Mouse (Mus musculus) ovary, postnatal 14 days (tissue): Measurements from ENCODE around the gene Foxm1.
A peak's percentile ranks its signal among the peaks of the same experiment; 100 is the strongest.
"Not testable (repeated sequence)": the region's sequence is repeated elsewhere in the genome, so short reads cannot be mapped to it uniquely, and the experiment has no call there.

Source experiments
- DNase-seq: peaks from one replicate; pipeline ENCODE4 v3.0.0; 2022; ENCODE audit warnings: low spot score

Gene Foxm1

DNA sequence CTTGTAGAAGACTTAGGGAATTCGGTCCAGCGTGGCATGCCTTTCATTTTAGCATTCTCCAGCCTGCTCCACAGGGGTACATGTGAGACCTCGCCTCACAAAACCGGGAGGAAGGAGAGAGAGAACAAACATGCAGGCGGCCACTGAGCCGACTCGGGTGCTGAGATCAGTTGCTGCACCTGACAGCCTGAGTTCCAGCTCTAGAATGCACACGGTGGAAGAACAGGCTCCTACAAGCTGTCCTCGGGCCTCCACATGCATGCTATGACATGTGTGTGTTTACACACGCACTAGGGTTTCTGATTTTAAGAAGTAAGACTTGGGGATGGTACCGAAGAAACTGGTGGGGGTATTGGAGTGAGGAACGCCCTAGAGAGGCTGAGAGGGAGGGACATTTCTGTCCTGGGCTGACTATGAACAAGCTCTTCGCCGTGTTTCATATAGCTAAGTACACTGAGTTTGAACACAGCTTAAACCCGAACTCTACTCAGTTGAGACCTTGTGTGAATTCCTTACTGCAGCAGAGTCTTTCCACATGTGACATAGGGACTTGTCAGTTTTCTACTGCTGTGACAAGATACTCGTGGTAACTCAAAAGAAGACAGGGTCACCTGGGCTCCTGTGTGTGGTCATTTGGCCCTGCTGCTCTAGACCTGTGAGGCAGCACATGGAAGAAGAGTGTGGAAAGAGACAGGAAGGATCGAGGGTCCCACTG lies 13.8 kb downstream of the Foxm1 start:
- no peak for DNase-seq

DNA sequence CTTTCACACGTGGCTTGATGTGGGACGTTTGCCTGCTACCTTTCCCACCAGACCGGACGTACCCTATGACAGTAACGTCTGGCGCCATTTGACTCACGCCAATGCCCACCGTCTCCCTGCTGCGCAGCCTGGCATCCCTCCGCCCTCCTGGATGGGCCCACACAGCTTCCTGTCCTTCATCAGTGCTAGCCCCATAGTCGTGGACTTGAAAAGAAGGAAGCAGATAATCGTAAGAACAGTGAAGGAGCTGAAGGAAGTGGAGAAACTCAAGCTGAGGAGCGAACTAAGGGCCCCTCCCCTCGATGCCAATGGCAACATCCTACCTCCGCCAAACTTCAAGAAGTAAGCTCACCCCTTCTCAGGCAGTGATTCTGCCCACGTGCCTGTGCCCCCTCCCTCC lies 16.9 kb downstream of the Foxm1 start:
- no peak for DNase-seq

DNA sequence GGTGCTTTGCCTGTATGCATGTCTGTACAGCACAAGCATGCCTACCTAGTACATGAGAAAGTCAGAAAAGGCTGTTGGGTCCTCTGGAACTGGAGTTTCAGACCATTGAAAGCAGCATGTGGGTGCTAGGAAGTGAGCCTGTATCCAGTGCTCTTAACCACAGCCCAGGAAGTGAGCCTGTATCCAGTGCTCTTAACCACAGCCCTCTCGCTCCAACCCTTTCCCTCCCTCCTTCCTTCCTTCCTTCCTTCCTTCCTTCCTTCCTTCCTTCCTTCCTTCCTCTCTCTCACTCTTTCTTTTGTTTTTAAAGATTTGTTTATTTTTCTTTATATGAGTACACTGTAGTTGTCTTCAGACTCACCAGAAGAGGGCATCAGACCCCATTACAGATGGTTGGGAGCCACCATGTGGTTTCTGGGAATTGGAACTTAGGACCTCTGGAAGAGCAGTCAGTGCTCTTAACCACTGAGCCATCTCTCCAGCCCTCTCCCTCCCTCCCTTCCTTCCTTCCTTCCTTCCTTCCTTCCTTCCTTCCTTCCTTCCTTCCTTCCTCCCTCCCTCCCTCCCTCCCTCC lies 17.9 kb downstream of the Foxm1 start:
- DNase-seq, result not testable (repeated sequence)

DNA sequence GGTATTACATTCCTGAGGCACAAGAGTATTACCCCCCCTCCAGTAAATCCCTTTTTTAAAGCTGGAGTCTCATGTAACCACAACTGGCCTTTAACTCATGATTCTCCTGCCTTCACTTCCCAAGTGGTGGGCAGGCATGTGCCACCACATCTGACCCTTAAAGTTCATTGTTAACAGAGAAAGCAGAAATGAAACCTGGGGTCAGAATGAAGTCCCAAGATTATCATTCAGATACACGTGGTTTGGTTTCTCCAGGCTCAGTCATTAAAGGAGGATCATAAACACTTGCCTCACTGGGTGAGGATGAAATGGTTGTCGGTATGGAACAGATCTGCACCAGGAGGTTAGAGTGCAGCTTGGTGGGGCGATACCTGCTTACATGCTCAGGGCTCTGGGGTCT lies 18.5 kb downstream of the Foxm1 start:
- DNase-seq, result no peak

DNA sequence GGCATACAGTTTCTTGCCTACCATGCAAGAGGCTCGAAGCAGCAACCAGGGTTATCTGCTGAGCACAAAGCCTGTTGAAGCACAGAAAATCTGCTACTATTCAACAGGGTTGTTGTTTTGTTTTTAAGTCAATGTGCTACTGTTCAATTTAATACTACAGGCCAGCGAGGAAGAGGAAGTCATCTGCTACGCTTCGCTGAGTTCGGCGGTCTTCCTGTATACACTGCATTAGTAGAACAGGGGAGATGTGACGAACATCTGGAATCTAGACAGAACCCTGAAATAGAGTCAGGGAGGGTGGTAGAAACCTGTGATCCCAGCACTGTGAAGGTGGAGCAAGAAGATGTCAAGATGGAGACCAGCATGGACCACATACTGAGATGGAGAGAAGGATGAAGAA lies 21.0 kb downstream of the Foxm1 start:
- no peak for DNase-seq

DNA sequence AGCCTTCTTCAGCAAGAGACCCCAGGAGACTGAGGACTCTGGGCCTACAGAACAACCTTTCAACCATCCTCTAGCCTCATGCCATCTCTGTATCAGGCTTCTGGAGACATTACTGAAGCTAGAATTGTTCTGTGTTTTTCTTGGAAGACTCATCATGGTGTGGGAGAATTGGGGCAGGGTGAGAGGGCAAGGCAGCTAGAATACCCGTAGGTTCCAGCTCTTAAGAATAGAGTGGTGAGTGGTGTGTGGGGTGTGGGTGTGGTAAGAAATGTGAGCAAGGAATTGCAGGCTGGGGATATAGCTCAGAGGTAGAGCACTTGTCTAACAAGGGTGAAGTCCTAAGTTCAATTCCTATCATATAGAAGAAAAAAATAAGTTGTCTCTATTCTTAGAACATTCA lies 22.3 kb downstream of the Foxm1 start:
- no peak for DNase-seq

DNA sequence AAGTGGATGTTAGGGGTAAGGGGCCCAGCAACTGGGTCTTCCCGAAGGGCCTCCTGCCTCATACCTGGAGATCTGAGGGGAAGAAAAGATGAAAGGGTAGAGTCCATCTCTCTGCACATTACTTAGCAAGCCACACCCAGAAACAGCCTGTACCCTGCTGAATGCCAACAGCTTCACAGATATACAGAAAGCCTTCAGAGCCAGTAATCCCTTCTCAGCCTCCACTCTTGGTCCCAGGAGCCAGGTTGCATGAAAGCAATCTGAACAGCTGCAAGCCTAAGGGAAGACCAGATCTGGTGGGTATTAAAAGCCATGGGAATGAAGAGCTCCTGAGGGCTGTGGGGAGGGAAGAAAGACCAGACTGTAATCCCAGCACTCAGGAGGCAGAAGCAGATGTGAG lies 26.4 kb downstream of the Foxm1 start:
- DNase-seq, result no peak

DNA sequence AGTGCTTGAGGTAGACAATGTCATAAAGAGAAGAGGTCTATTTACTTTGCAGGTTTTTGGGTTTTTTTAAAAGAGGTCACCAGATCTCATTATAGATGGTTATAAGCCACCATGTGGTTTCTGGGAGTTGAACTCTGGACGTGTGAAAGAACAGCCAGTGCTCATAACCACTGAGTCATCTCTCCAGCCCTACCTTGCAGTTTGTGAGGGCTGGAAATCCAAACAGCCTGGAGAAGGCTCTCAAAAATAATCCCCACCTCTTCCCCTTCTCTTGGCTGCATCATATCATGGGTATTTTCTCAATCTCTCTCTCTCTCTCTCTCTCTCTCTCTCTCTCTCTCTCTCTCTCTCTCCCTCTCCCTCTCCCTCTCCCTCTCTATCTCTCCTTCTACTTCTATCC lies 27.9 kb downstream of the Foxm1 start:
- no peak for DNase-seq

DNA sequence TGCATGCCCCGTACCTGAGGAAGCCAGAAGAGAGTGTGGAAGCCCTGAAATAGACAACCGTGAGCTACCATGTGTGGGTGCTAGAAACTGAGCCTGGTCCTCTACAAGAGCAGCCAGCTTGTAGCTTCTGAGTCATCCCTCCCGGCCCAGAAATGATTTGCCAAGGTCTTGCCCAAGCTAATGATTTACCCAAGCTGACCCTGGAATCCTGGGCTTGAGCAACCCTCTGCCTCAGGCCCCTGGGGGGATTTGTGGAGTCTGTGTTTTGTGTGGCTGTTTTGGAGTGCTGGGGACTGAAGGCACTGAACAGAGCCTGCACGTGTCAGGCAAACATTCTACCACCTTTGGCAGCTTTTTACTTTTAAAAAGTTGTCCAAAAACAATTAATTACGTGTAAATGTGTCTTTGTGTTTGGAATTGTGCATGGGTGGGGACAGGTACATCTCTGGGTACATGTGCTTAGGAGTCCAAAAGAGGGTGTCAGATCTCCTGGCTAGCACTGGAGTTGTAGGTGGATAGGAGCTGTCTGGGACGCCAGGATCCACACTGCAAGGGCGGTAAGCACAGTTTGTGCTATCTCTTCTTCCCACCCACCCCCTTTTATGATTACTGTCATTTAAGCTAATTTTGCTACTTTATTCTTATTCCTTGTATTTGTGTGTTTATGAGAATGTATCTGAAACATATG lies 35.0 kb downstream of the Foxm1 start:
- no peak for DNase-seq

DNA sequence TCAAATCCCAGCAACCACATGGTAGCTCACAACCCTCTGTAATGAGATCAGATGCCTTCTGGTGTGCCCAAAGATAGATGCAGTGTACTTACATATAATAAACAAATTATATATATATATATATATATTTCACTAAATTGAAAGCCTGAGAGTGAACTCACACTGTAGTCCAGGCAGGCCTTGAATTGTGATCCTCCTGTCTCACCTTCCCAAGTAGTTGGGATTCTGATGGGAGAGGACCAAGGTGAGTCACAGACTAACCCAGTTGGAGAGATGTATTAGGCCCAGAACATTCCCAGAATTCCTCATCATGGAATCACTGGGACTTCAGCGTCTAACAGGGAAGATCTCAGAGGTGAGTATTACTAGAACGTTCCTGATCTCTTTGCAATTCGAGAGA lies 36.2 kb downstream of the Foxm1 start, which contains the start of gene Nrip2:
Gene Nrip2, plus strand, starts transcription at position 301 of the 400 bp plus-strand sequence.
- no peak for DNase-seq

DNA sequence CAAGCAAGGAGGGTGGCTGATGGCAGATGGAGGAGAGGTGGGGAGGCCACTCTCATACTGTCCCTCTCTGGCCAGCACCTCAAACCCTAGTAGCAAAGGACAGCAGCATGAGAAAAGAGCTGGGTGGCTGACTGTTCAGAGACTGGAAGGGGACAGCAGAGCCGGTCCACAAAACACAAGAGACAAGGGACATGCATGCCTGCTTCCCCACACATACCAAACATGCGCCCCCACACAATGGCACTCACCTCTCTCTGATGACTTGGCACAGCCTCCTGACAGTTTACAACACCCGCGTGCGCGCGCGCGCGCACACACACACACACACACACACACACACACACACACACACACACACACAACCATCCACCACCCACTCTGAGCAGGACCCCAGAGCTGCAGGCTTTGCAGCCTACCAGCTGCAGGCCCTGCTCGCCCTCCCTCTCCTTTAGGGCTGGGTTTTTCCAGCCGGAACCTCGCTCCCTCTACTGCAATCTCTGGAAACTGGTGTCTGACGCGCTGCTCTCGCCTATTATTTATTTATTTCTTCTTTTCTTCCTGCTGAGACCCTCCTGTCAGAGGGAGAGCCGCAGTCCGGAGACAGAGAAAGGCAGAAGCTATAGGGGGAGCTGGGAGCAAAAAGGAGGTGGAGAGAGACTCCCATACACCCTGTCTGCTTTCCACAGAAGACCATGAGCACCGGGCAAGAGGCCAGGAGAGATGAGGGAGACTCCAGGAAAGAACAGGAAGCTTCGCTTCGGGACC lies 36.8 kb downstream of the Foxm1 start:
- peak; percentile 57 for DNase-seq

DNA sequence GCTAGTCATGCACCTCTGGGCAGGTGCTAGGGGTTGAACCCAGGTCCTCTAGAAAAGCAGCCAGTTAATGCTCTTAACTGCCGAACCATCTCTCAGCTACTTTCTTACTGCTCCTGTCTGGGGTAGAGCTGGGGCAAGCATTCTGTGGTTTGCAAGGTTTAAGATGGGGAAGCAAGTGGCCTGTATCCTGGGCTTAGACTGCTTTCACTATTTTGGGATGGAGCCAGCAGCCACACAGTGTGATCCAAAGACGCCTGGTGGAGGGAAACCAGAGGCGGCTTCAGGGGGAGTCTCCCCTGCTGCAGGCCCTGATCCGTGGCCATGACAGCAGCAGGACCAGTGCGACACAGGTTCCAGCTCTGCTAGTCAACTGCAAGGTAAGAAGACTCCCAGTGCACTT lies 41.9 kb downstream of the Foxm1 start:
- no peak for DNase-seq

DNA sequence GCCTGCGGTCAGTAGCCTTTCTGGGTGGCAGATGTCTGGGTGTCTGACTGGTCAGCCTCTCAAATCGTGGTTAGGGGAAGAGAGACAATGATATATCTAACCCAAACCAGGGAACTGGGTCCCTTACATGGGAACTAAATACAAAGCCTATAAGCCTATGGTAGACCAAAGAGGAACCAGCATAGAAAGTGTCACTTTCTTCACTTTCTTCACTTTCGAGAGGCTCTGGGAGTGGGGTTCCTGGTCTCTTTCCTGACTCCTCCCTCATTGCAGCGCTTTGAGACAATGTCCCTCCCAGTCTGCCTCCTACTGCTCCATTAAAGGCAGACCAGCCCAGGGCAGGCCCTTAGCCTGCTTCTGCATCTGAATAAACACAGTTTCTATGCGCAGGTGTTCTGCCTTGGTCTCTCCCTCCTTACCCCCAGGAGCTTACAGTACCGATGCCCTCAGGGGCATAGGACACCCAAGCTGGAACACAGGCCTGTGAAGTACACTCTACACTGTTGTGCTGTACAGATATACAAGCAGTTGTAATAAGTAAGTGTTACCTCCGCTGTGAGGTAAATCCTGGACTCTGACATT lies 45.9 kb downstream of the Foxm1 start:
- no peak for DNase-seq

DNA sequence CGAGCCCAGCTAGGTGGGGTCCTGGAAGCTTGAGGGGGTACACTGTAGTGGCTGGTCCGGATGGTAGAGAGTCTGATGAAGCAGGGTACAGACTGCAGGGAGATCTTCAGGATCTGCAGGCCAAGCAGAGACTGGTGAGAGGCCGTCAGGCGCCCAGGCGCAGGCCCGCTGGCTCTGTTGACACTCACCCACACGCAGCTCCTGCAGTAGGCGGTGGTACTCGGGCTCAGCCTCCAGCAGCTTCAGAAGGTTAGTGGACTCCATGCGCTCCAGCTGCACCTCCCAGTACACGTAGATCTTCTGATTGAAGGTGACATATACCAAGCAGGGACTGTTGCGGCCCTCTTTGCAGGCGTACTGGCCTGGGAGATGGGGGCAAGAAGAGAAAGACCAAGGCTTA lies 47.5 kb downstream of the Foxm1 start:
- no peak for DNase-seq

DNA sequence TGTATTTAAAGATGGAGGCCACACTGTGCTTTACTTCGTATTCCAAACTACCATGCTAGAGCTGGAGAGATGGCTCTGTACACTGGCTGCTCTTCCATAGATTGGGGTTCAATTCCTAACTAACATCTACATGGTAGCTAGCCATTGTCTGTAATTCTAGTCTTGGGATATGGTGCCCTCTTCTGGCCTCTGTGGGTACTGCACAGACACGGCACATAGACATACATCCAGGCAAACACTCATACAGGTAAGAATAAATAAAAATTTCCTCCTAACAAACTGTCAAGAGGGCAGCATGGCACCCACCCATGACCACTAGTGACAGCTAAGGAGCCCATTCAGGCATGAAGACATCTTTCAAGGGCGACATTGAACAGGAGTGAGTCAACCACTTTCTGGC lies 48.3 kb downstream of the Foxm1 start:
- DNase-seq, result peak; percentile 80

DNA sequence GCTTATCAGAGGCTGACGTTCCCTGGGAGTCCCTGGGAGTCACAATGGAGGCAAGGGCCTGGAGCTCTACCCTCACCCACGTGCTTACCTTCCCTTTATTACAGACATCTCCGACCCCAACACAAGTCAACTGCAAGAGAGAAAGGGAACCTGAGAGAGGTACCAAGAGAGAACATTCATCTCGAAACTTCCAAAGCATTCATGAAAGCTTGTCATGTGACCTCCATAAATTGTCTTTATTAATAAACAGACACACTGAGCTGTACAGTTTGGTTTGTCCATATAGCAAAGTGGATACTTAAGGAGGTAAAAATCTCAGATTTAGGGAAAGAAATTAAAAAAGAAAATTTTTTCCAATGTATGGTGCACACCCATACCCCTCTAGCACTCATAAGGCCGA lies 53.4 kb downstream of the Foxm1 start:
- DNase-seq, result no peak

DNA sequence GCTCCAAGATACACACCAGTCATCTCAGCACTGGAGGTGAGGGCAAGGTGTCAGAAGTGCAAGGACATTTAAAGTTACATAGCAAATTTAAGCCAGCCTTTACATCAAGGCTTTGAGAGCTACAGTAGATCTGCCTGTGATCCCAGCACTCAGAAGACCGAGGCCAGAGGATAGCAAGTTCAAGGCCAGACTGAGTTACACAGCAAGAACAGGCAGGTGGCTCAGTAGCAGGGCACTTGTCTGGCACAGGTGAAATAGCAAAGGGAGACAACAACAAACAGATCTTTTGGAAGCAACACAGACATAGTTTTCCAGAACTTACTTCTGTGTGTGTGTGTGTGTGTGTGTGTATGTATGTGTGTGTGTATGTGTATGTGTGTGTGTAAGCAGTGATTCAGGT lies 55.3 kb downstream of the Foxm1 start:
- no peak for DNase-seq

DNA sequence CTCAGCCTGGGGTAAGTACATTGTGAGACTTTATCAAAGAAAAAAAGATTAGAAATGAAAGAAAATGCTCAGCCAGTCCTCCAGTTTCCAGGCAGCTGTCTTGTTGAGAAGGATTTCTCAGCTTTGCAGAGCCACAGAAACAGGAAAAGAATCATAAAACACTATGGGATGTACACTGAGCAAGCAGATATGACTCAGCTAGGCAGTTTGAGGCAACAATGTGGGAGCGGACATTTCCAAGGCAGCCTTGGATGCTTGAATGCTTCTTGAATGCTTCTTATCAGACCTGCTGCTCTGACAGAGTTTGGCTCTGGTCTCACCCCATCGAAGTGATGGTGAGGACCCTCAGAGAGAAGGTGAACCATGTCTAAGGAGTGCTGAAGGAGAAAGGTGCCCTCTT lies 58.3 kb downstream of the Foxm1 start:
- no peak for DNase-seq

DNA sequence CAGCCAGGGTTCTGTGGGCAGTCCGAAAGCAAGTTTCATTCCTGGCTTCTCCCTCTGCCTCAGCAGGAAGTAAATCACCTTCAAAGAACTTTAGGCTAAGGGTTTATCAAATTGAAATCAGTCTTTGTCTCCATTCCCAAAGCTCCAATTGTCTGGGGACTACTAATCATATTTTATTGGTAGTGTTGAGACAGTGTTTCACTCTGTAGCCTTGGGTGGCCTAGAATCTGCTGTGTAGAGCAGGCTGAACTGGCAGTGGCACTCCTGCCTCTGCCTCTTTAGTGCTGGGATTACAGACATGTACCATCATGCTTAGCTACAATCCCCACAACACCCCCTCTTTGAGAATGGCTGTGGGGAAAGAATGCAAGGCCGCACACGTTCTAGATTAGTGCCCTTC lies 58.7 kb downstream of the Foxm1 start:
- no peak for DNase-seq

DNA sequence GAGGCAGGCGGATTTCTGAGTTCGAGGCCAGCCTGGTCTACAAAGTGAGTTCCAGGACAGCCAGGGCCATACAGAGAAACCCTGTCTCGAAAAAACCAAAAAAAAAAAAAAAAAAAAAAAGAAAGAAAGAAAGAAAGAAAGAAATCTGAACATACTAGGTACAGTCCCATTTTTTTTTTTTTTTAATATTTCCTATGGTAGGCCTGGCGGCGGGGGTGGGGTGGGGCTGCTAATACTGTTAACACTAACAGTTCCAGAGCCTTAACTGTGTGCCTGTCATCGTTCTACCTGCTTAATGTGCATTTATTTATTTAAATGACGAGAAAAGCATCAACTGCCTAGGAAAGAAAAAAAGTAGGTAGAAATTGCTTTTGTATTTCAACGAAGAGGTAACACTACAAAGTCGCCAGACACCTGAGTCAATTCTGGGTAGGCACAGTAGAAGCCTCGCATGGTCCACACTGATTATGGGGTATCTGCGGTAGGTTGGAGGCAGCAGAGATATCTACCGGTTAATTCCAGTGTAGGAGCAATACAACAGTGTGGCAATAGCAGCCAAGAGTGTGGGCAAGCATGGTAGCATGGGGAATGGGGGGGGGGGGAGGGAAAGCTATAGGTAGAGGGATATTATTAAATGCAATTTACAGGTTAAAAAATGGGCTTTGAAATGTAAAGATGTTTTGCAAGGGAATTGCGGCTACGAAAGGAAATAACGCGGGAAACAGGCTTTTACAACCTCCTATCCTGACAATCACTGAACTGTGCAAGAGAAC lies 60.9 kb downstream of the Foxm1 start:
- no peak for DNase-seq

DNA sequence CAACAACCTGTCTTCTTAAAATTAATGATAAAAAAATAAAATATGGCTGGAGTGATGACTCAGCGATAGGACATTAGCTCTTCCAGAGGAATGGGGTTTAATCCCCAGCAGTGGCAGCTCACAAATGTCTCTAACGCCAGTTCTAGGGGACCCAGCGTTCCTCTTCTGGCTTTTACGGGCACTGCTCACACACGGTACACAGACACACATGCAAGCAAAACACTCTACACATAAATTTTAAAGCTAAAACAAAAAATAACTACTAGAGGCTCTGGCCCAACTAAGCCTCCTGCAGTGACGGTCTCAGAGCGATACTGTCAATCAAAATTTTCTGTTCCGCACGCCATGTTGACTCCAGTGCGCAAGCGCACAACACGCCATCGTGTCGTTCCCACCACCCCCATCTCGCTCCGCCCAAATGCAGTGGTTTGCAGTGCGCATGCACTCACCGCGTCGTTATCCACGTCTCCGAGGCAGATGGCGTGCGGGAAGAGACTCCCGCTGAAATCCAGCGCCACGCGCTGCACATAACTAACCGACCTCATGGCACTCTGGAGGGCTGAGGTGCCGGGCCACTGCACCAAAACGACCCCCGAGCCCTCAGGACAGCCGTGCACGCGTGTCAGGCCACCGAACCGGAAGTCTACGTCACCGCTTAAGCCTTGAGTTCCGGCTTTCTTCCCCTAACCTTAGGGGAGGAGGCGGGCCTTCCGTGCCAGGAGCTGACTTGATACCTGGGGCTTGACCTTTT lies 61.7 kb downstream of the Foxm1 start, which contains the start of gene Itfg2:
Gene Itfg2, minus strand, starts transcription at position 663 of the 751 bp plus-strand sequence.
- DNase-seq, result peak; percentile 86
